Mouse (Mus musculus) heart, postnatal 10 days (tissue): ENCODE results near the gene Tsr2. TPM values are rescaled to one million over a fixed set of nuclear protein-coding genes. Genes with fewer than 3 reads are reported as not detected.

Experiments used
- DNase-seq, 2 experiments: peaks; one replicate each; pipeline ENCODE4 v3.0.0; 2021
- intact Hi-C: fragments of 180-260 bp; cut with DNase I; formaldehyde crosslinking; loops from one replicate; pipeline ENCODE4 v1.15.1; 2025
- total RNA-seq, 2 experiments: library from RNA; stranded (reverse); gene quantifications; 2 replicates each; pipeline ENCODE4 v1.2.3; 2021

Tsr2 gene
- total RNA-seq, result 10 to 100 TPM; 11.4 to 13.8 TPM

GRCm38 (mm10) chrX:151096171-151097058 is at the start of gene Tsr2:
Tsr2 (minus strand) TSS chrX:151096543.
- intact Hi-C loops, result loop anchor here (2.0 kb wide), 1 partner anchor 80 kb away; the partner anchor contains the start of gene Gnl3l
- DNase-seq, result peak; percentile 79 to 80

DNA sequence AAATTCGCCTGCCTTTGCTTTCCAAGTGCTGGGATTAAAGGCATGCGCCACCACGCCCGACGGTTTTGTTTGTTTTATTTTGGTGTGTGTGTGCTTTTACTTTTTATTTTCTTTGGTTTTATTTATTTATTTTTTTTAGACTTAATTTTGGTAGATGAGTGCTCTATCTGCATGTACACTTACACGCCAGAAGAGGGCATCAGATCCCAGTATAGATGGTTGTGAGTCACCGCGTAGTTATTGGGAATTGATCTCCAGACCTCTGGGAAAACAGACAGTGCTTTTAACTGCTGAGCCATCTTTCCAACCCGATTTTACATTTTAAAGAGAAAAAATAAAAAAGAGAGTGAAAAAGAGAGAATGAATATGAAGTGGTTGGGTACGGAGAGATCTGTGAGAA is 36.4 kb upstream of the Tsr2 start:
- peak; percentile 4 to 18 for DNase-seq
- intact Hi-C loops, result loop anchor here (10.0 kb wide), 1 partner anchor 222 kb away; no protein-coding TSS in a partner anchor

DNA sequence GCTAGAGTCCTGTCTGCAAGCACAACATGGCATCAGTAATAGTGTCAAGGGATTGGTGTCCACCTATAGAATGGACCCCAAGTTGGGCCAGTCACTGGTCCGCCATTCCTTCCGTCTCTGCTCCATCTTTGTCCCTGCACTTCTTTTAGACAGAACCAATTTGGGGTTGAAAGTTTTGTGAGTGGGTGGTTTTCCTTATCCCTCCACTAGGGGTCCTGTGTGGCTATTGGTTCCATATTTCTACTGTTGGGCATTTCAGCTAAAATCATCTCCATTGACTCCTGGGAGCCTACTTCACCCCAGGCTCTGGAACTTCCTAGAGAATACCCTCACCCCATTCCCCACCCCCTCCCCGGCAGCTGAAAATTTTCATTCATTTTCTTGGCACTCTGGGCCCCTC is 34.1 kb upstream of the Tsr2 start:
- no peak for DNase-seq
- intact Hi-C loops, result loop anchor here (10.0 kb wide), 1 partner anchor 224 kb away; no protein-coding TSS in a partner anchor

GRCm38 (mm10) chrX:151123933-151124332 is 27.6 kb upstream of the Tsr2 start:
- DNase-seq, result no peak
- intact Hi-C loops, result no loop called here

GRCm38 (mm10) chrX:151117432-151117831 is 21.1 kb upstream of the Tsr2 start:
- peak in 1 of 2 experiments; percentile 10 for DNase-seq
- intact Hi-C loops, result loop anchor here (2.0 to 5.0 kb wide), 5 partner anchors 109 to 605 kb away; partner anchors contain the start of gene Maged2

DNA sequence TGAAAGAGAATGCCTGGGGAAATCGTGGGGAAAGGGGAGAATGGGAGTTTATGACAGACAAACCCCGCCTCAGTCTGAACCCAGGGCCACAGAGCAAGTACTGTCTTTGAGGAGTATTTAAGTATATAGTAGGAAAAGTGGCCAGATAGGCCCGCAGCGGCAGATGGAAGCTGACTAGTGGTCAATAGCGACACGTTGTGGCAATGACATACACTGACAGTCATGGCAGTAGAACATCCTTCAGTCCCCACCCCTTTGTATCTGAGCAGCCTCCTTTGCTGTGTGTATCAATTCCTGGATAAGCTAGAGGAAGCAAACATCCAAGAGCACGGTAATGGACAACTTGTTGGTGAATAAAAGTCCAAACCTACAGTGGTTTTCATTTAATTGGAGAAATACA is 20.5 kb upstream of the Tsr2 start:
- intact Hi-C loops, result loop anchor here (2.0 to 5.0 kb wide), 5 partner anchors 108 to 604 kb away; partner anchors contain the start of gene Maged2
- DNase-seq, result peak; percentile 44 to 51

GRCm38 (mm10) chrX:151107301-151108067 is 11.1 kb upstream of the Tsr2 start:
- intact Hi-C loops, result no loop called here
- no peak for DNase-seq

- DNase-seq, result no peak
- intact Hi-C loops, result loop anchor here (5.0 kb wide), 1 partner anchor 40 kb away; the partner anchor contains the start of gene Fgd1
Measured at GRCm38 (mm10) chrX:151087418-151087817, 8.9 kb downstream of the Tsr2 start.

DNA sequence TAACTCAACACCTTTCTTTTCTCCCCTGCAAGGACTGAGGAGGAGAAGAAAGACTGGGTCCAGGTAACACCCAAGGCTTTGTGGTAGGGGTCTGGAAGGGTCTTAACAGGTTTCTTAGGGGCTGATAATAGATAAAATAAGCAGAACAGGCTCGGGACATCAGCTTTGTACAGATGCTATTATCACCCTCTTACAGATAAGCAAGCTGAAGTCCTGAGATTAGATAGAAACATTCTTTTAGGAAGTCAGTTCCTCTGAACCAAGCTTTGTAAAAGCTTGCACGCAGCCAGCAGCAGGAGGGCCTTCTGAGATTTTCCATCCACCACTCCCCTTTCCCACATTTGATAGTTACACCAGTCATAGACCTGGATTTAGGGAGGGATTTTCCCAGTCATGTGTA is 10.7 kb downstream of the Tsr2 start:
- DNase-seq, result no peak
- intact Hi-C loops, result loop anchor here (5.0 kb wide), 1 partner anchor 38 kb away; the partner anchor contains the start of gene Fgd1

DNA sequence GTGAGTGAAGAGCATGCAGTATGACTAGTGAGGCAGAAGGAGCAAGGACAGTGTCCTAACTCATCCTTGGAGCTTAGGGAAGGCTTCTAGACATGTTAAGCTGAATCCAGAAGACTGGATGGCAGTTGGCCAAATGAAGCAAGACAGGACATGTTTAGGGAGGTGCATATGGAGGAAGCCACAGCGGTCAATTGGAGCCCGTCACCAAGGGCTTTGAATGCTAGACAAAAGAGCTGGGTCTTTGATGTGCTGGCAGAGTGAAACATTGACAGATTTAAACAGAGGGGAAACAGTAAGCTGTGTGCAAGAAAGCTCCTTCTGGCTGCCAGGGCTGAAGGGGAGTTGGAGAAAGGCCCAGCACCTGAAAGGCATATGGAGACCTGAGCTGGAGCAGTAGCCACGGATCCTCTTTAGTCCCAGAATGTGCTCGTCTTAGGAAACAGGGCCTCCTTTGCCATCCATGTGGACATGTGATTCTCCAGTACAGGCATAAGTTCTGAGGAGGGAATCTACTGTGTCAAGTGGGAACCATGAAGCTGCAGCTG is 19.3 kb downstream of the Tsr2 start:
- intact Hi-C loops, result no loop called here
- DNase-seq, result no peak

- DNase-seq, result no peak
- intact Hi-C loops, result no loop called here
Measured at GRCm38 (mm10) chrX:151076007-151076406, 20.3 kb downstream of the Tsr2 start.

DNA sequence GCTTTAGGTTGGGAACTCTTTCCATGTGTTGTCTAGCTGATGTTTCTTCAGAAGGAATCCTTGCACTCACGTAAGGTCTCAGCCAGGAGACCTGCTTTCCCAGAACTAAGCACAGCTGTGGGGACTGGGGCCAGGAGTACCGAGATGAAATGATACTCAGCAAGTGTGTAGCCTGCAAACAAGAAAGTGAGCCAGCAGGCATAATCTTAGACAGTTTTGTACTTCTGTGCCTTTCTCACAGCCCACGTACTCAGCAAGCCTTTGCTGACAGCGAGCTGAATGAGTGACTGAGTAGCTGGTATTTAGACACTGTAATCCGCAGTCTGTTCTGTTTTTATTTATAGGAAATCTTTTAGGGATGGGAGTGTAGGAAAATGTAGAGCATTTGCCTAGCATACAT is 28.5 kb downstream of the Tsr2 start:
- intact Hi-C loops, result no loop called here

DNA sequence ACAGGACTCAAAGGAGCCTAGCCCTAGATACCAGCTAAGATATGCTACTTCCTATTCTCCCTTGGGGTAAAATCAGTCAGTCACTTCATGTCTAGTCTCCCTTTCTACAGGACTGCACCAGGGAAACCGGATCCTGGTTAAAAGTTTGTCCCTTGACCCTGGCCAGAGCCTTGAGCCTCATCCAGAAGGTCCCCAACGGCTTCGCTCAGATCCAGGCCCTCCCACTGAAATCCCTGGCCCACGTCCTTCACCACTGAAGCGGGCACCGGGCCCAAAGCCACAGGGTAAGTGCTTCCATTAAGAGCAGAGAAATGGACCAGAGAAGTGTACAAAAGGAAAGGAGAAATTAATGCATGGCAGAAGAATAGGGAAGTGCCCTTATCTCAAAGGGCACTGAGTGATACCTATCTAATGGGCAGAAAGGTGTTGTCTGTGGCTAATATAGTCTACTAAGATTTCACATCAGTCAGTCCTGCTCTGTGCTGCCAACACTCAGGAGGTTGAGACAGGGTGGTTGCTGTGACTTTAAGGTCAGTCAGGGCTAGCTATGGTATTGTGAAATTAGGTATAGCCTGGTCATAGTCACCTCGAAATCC is 30.2 kb downstream of the Tsr2 start:
- DNase-seq, result no peak
- intact Hi-C loops, result no loop called here

More for the DNA sequence above, 28.5 kb downstream of the Tsr2 start:
- DNase-seq, result no peak

DNA sequence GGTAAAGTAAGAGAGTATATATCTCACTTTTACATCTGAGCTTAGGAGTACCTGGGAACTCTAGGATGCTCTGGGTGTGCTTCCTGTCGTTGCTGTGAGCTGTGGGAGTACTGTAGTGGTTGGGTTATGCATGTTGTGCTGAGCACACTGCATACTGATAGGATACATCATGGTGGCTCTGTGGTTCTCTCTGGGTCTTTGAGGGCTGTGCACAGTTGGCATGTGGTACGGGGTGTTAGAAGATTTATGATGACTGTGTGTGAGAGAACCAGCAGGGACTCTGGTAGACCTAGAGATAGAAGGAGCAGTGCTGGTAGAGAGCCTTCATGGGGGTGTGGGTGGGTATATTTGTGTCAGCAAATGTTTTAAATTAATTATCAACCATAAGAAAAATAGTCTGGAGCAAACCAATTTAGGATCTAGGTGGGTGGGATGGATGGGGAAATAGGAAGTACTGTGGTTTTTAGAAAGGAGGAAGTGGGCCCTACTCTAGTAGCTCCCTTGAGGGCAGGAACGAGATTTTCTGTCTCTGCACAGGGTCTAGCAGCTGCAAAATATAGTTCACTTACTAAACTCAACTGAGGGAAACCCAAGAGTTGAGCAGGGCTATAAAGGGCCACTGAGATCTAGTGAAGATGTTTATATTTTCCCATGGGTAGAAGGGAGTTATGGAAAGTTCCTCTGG is 34.6 kb downstream of the Tsr2 start:
- intact Hi-C loops, result no loop called here
- no peak for DNase-seq

- intact Hi-C loops, result no loop called here
- peak; percentile 47 for DNase-seq
Measured at GRCm38 (mm10) chrX:151059346-151059745, 37.0 kb downstream of the Tsr2 start.

DNA sequence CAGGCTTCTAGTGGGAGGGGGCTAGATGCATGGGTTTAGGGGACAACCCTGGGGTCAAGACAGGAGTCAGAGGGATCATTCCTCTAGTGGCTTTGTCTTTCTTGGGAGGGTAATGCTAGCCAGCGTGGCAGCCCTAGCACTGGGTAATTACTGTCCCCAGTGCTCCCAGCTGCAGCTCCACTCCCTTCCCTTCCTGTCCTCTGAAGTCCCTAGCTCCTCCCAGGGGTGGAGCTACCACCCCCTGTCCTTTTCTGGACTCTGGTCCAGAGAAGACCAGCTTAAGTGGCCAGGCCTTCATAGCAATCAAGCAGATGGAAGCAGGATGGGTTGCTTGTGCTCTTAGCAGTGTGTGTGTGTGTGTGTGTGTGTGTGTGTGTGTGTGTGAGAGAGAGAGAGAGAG is 40.8 kb downstream of the Tsr2 start:
- intact Hi-C loops, result no loop called here
- peak; percentile 51 to 57 for DNase-seq

- no peak for DNase-seq
- intact Hi-C loops, result no loop called here
Measured at GRCm38 (mm10) chrX:151054489-151054888, 41.9 kb downstream of the Tsr2 start.

DNA sequence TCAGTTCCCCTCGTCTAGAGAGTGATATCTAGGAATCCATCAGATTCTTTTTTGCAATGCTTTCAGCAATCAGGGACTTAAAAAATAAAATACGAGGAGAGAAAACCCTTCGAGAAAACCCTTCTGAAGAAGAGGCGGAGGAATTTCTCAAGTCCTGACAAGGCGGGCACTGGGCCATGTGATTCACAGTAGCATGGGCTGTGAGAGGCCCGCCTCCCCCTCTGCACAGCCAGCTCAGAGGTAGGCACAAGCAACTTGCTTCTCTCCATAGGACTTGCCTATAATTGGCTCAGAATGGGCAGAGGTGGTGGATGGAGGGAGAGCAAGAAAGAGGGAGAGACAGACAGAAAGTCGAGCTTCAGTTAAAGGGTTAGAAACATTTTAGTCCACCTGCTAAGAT is 46.0 kb downstream of the Tsr2 start:
- DNase-seq, result no peak
- intact Hi-C loops, result no loop called here

DNA sequence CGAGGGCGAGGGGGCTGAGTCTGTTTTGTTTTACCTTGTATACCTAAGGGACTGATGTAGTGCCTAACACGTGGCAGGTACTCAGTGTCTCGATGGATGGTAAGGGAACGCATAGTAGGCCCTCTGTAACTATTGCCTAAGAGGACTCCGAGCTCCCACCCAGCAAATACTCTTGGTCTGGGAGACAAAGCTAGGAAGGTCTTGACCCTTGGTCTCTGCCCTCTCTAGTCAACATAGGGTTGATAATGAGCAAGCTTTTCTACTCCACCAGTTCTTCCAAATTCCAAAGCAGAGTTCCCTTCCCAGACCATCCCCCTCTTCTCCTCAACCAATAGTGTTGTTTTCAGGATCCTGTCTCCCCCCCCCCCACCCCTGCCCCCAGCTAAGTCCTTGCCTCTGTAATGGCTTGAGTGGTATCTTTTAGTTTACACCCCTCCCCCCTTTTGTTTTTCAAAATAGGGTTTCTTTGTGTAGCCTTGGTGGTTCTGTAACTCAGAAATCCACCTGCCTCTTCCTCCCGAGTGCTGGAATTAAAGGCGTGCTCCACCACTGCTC is 46.6 kb downstream of the Tsr2 start:
- intact Hi-C loops, result loop anchor here (5.0 kb wide), 1 partner anchor 38 kb away; no protein-coding TSS in a partner anchor
- DNase-seq, result no peak
